Mouse (Mus musculus) spleen, adult 12 weeks (tissue): Measurements from ENCODE around the gene Fcer1a.
"Not testable (repeated sequence)": the region's sequence is repeated elsewhere in the genome, so short reads cannot be mapped to it uniquely, and the experiment has no call there.

Source experiments
- DNase-seq: peaks from one replicate; pipeline ENCODE4 v3.0.0; 2022; ENCODE audit warnings: low spot score

Fcer1a gene

DNA sequence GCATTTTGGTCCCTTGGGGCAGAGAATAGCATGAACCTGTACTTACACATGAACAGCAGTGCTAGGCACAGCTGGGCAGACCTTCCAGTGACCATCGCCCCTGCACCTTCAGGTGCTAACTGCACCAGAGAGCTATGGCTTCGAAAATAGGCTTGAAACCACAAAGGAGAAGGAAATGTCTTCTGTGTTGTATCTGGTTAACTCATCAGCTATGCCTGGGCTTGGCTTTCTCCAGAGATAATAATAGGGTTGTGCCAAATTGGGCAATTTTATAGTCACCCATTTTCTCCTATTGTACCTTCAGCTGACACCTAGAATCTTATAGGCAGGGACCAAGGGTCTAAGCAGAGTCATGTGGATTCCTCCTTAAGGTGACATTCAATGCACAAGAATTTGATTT, at the start of gene Fcer1a:
TSS of gene Fcer1a (minus strand) at position 134 of the 400 bp plus-strand sequence.
- no peak for DNase-seq

- no peak for DNase-seq
Observed at GRCm38 (mm10) chr1:173265701-173266100, 38.7 kb upstream of the Fcer1a start, which contains the start of gene Olfr418. TSS of gene Olfr418 (plus strand) at chr1:173266001.

- no peak for DNase-seq
Observed at GRCm38 (mm10) chr1:173249888-173250287, 22.9 kb upstream of the Fcer1a start.

- DNase-seq = not testable (repeated sequence)
Observed at GRCm38 (mm10) chr1:173237004-173237403, 10.0 kb upstream of the Fcer1a start.

DNA sequence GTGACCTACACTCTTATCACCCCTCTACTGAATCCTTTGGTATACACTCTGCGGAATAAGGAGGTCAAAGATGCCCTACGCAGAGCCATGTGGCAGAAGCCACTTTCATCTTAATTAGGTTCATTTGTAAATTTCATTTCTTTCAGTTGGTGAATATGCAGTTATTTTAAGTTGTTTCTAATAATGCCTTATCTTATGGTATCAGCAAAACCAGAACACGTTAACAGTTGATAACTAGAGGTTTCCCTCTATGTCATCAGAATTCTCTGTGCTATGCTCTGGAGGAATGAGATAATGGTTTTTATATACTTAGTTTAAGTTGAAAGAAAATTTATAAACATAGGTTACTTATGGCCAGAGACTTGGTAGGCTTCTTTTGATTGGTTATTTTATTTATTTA, 10.5 kb downstream of the Fcer1a start:
- no peak for DNase-seq

- no peak for DNase-seq
Observed at GRCm38 (mm10) chr1:173212092-173212491, 14.9 kb downstream of the Fcer1a start, which contains the start of gene Olfr1404. TSS of gene Olfr1404 (plus strand) at chr1:173212392.

DNA sequence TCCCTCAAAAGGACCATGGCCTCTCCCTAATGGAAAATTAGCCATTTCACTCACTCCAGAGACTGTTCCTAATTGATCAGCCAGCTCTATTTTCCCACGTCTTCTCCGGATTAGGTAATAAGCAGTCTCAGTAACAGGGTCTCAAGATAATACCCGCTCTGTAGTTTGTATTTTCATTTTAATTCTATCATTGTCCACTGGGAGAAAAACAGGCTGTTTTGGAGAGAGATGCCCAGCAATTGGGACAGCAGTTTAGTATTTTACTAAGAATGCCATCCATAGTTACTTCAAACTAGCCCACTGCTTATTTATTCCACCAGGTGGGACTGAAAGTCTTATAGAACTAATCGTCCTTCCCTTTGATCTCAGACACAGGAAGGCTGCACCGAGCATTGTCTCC, 29.5 kb downstream of the Fcer1a start, which contains the start of gene Olfr218:
TSS of gene Olfr218 (plus strand) at position 301 of the 400 bp plus-strand sequence.
- DNase-seq = no peak

DNA sequence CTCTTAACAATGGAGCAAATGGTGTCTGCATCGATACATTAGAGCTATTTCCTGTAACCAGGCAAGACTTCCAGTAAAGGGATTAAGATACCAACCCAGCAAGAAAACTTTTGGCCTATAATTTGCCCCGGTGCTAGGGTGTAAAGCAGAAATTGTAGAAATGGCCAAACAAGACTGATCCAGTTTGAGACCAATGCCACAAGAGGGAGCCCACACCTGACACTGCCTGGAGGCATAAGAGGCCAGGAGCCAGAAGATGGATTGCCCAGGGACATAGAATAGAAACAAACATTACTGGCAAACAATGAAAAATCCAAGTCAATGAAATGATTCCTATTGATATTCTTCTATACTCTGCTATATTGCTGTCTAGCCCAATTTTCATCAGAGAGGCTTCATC, 30.7 kb downstream of the Fcer1a start:
- DNase-seq = no peak

DNA sequence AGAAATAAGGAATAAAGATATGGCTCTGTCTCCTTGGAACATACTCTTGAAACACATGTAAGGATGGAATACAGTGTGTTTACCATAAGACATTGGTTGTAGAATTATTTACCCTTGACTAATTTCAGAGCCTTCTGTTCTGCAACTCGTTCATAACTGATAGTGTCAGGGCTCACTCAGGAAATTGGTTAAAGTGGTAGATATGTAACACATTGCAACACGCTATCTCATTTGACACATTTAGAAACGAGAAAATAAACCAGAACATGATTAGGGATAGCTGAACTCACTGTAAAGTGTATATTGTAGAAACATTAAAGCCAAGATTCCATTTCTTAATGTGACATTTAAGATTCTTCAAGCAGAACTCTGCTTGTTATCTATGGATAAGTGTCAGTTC, 35.0 kb downstream of the Fcer1a start:
- DNase-seq = no peak

DNA sequence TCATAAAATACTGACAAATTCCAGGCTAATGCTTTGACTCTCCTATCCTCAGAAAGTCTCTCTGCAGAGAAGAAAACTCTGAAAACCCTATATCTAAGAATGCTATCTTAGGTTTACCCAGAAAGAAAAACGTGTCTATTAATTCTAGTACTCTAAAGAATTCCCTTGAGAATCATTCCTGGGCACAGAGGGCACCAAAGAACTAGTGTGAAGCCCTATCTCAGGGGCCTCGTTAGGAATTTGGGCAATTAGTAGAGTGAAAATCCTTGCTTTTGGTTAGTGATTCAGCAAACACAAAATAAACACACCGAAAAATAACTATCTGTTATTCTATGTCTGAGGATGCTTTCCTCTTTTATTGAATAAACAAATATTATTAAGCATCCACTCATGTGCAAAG, 36.5 kb downstream of the Fcer1a start, which contains the start of gene Olfr1406:
TSS of gene Olfr1406 (minus strand) at position 101 of the 400 bp plus-strand sequence.
- DNase-seq = no peak

DNA sequence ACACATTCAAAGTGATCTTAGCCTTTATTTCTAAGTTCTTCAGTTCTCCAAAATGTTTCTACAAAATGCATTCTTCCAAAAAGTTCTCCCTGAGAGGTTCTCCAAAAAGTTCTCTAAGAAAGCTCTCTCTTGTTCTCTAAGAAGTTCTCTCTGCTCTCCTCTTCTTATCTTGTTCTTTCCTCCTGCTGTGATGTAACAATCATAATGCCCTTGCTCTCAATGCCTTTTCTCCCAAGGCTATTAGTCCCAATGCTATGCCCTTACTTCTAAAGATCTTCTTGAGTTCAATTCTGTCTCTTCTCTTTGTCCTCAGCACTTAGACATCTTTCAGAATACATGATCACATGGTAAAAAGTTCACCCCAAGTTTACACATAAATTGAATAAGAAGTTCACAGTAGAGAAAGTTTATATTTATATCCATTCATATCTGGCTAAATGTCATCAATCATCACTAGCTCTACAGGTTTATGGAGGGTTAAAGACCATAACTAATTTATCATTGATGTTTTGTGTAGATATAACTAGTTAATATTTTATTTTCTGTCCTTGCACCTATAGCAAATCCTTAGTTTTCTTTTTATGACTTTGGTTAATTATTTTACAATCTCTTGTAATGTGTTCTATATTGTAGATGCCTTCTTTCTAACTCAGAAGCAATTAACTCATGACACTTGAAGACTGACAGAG, 52.7 kb downstream of the Fcer1a start:
- no peak for DNase-seq
